Mouse (Mus musculus): ENCODE measurements around the gene Pdzd11. TPM values are rescaled to one million over a fixed set of nuclear protein-coding genes. Genes with fewer than 3 reads are reported as not detected.
A peak's percentile ranks its signal among the peaks of the same experiment; 100 is the strongest.

Gene Pdzd11
- 94.0 and 98.2 TPM in 2 replicates for polyA plus RNA-seq (2015; fragmentation: Nextera tagmentation; extraction: Ambion mirVana)

DNA sequence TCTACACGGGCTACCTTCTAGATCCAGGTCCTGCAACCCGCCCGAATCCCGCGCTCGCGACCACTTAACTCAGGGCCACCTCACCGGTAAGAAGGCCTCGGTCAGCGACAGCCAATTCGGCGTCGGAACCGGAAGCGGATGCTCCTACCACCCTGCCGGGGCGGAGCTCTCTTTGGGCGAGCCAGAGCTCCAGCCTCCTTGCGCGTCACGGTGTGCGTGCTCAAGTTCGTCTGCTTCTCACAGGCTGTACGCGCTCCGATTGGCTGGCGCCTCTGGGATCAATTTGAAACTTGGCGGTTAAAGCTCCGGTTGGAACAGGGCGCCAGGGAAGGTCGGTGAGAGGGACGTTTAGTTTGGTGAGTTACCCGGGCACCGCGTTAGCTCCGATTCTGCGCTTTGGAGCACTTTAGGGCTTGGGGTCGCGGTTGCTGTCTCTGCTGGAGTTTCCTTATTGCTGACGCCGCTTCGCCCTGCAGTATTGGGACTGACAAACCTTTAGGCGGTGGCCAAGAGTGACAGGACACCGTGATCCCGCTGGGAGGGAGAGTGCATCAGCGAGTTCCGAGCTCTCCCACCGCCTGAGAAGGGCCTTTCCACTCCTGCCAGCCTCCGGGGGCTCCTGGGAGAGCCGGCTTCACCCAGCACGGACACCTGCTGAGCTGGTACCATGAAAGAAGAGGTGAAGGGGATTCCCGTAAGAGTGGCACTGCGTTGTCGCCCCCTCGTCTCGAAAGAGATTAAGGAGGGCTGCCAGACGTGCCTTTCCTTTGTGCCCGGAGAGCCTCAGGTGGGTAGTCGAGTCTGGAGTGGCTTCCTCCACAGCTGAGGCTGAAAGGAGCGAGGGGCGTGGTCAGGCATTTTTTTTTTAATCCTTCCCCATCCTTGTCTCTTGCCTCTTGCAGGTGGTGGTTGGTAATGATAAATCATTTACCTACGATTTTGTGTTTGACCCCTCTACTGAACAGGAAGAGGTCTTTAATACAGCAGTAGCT is at the start of gene Pdzd11:
Pdzd11 (minus strand) TSS at position 767 of the 992 bp plus-strand sequence.
- no peaks in the 10 kb centered on the region for H3K36me3 ChIP-seq (replicated peaks)
- no peaks in the 10 kb centered on the region for H3K9me3 ChIP-seq
- H3K4me3 ChIP-seq = peak within 1 kb of the TSS; percentile 48
- WGBS = 27% methylated on average over 62 of the region's 62 CpGs
- ATAC-seq (replicated peaks) = peak; percentile 100
- H3K4me2 ChIP-seq = peak within 1 kb of the TSS; percentile 82
- H3K9ac ChIP-seq = peak within 1 kb of the TSS; percentile 45; the same call in 1 of the 2 replicates
- H3K4me1 ChIP-seq = peaks cover 13% of the 10 kb centered on the region
- H3K27ac ChIP-seq = peak within 1 kb of the TSS; percentile 47; the same call in 1 of the 2 replicates
- no peaks in the 10 kb centered on the region for H3K27me3 ChIP-seq (replicated peaks)

DNA sequence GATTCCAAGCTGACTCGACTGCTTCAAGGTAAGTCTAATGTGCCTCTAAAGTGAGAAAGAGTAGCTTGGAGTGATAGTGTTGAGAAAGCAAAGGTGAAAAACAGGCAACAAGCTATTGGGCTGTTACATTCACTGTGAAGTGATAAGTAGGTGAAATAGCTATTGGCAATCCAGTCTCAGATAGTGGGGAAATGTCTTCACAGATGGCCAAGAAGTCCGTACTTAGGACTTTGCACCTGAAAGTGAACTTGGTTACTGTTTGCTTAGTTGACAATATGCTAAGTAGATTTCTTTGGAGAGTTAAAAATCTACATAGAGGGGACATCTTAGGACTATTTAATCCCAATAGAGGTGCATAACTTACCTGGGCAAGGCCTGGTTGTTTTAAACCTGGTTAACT is 38.5 kb upstream of the Pdzd11 start:
- H3K36me3 ChIP-seq (replicated peaks) = no peaks in the 10 kb centered on the region
- H3K9me3 ChIP-seq = no peaks in the 10 kb centered on the region
- no peak overlapping the region for H3K4me3 ChIP-seq
- no peaks in the 10 kb centered on the region for H3K27me3 ChIP-seq (replicated peaks)
- no peak for ATAC-seq (replicated peaks)
- no peak overlapping the region for H3K9ac ChIP-seq
- no peak overlapping the region for H3K4me2 ChIP-seq
- H3K27ac ChIP-seq = no peak overlapping the region
- 91% methylated on average over 2 of the region's 2 CpGs for WGBS
- H3K4me1 ChIP-seq = no peaks in the 10 kb centered on the region

DNA sequence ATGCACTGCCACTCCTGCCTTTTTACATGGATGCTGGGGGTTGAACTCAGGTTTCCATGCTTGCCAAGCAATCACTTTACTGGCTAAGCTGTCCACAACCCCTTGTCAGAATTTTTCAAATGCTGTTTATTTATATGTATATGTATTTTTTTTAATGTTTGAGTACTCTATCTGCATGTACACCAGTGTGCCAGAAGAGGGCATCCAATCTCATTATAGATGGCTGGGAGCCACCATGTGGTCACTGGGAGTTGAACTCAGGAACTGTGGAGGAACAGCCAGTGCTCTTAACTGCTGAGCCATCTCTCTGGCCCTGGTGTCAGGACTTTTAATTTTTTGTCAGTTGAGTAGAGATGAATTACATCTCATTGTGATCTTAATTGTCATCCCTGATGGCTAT is 26.5 kb upstream of the Pdzd11 start:
- Histone ChIP-seq H3K36me3 (replicated peaks) (no peaks in the 10 kb centered on the region), H3K4me3 (no peak overlapping the region), H3K9me3 (no peaks in the 10 kb centered on the region), H3K4me2 (no peak overlapping the region), H3K27ac (no peak overlapping the region), H3K27me3 (replicated peaks) (no peaks in the 10 kb centered on the region), H3K9ac (no peak overlapping the region), H3K4me1 (no peaks in the 10 kb centered on the region)
- ATAC-seq (replicated peaks) = no peak

DNA sequence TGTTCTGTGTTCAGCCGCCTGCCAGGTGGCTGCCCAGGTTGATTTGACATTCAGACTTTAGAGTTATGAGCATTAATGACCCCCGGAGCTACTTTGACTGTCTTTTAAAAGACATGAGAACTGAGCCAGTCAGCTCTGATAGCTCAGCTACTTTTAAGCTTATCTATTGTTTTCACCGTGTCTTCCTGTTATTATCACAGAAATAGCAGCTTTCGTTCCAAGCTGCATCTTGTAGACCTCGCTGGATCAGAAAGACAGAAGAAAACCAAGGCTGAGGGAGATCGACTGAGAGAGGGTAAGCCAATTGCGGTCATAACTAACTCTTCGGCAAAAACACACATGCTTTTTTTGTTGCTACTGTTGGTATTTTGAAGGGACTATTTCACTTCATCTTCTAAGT is 12.1 kb upstream of the Pdzd11 start:
- no peak overlapping the region for H3K4me2 ChIP-seq
- no peaks in the 10 kb centered on the region for H3K4me1 ChIP-seq
- no peak overlapping the region for H3K27ac ChIP-seq
- no peaks in the 10 kb centered on the region for H3K36me3 ChIP-seq (replicated peaks)
- ATAC-seq (replicated peaks) = no peak
- H3K4me3 ChIP-seq = no peak overlapping the region
- no peaks in the 10 kb centered on the region for H3K27me3 ChIP-seq (replicated peaks)
- no peaks in the 10 kb centered on the region for H3K9me3 ChIP-seq
- no peak overlapping the region for H3K9ac ChIP-seq
- 90% methylated on average over 8 of the region's 8 CpGs for WGBS

DNA sequence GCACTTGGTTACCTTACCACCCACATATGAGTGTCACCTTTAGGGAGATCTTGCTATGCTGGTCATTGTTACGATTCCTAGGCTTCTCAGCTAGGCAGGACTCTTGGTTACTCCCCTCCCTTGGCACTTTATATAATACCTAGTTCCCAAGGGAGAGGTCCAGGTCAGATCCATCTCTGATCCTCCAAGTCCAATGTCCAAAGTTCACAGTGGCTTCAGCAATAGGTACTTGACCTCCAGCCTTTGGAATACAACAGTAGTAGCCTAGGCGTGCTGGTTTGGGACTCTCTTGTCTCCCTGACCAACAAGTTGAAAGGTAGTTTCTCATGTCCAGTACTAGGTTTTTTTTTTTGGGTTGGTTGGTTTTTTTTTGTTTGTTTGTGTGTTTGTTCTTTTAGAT is 2.7 kb upstream of the Pdzd11 start:
- no peaks in the 10 kb centered on the region for H3K9me3 ChIP-seq
- H3K4me2 ChIP-seq = no peak overlapping the region
- no peak overlapping the region for H3K9ac ChIP-seq
- H3K27me3 ChIP-seq (replicated peaks) = no peaks in the 10 kb centered on the region
- H3K36me3 ChIP-seq (replicated peaks) = no peaks in the 10 kb centered on the region
- WGBS = 90% methylated on average over 2 of the region's 2 CpGs
- no peak overlapping the region for H3K4me3 ChIP-seq
- no peak for ATAC-seq (replicated peaks)
- H3K27ac ChIP-seq = no peak overlapping the region
- H3K4me1 ChIP-seq = peaks cover 13% of the 10 kb centered on the region

DNA sequence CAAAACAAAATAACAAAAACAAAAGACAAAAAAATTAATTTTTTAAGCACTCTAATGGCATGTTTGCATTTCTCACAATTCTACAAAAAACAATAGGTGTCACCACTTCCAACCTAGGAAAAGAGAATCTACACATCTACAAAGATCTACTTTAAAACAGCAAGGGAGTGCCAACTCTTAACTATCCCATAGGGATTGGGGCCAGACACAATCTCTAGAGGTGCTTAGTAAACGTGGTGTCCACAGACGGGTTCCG is 894 bp downstream of the Pdzd11 start, which contains the start of gene Kif4:
Kif4 (plus strand) TSS at position 192 of the 256 bp plus-strand sequence.
- Histone ChIP-seq H3K4me1 (peaks cover 13% of the 10 kb centered on the region), H3K27ac (peak within 1 kb of the TSS; percentile 47; the same call in 1 of the 2 replicates), H3K9ac (peak within 1 kb of the TSS; percentile 45; the same call in 1 of the 2 replicates), H3K9me3 (no peaks in the 10 kb centered on the region), H3K27me3 (replicated peaks) (no peaks in the 10 kb centered on the region), H3K36me3 (replicated peaks) (no peaks in the 10 kb centered on the region), H3K4me3 (peak within 1 kb of the TSS; percentile 48), H3K4me2 (peak within 1 kb of the TSS; percentile 82)
- ATAC-seq (replicated peaks) = no peak
- WGBS = 33% methylated on average over 3 of the region's 3 CpGs

DNA sequence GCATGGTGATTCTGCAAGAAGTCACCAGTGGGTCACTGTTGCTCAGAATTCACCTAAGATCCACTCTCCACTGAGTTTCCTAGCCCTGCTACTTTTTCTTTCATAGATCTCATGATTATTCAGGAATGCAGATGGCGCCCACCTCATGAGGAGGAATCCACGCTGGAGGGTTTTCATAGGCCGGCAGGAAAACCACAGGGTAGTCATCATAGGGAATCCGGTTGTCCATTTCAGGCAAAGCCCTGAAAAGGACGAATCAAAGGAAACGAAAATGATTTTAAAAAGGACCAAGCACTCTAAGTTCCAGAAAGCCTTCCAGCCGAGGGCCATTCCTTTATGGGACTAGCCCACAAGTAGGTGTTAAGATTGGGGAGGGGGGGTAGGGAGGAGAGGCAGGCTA is 1.2 kb downstream of the Pdzd11 start:
- H3K4me2 ChIP-seq = peak overlapping the region; percentile 48
- WGBS = 36% methylated on average over 7 of the region's 7 CpGs
- peaks cover 13% of the 10 kb centered on the region for H3K4me1 ChIP-seq
- H3K36me3 ChIP-seq (replicated peaks) = no peaks in the 10 kb centered on the region
- peak overlapping the region; percentile 48 for H3K4me3 ChIP-seq
- H3K27me3 ChIP-seq (replicated peaks) = no peaks in the 10 kb centered on the region
- peak overlapping the region; percentile 47; the same call in 1 of the 2 replicates for H3K27ac ChIP-seq
- no peaks in the 10 kb centered on the region for H3K9me3 ChIP-seq
- H3K9ac ChIP-seq = peak overlapping the region; percentile 17; the same call in 1 of the 2 replicates
- peak; percentile 9; the same call in 1 of the 2 replicates for ATAC-seq (replicated peaks)

DNA sequence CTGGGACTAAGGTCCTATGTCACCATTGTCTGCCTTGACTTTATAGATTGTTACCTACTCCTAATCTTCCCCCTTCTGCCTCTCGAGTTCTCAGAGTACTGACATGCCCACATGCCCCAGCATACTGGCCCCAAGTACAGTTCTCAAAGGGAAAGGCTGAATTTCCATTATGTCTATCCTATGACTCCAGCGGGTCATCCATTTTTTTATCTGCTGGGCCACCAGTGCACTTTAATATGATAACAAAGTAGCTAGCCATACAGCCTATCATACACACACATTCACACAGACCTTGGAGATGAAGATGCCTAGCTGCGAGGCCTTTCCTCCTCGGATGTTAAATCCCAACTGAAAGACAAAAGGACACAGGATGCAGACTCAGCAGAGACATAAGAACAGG is 2.1 kb downstream of the Pdzd11 start:
- Histone ChIP-seq H3K27me3 (replicated peaks) (no peaks in the 10 kb centered on the region), H3K4me3 (no peak overlapping the region), H3K4me2 (0 out of 2 replicates have a peak overlapping the region, but pooled peaks have one; percentile 48), H3K9ac (no peak overlapping the region), H3K4me1 (peaks cover 13% of the 10 kb centered on the region), H3K9me3 (no peaks in the 10 kb centered on the region), H3K27ac (no peak overlapping the region), H3K36me3 (replicated peaks) (no peaks in the 10 kb centered on the region)
- ATAC-seq (replicated peaks) = no peak
- 89% methylated on average over 4 of the region's 4 CpGs for WGBS

DNA sequence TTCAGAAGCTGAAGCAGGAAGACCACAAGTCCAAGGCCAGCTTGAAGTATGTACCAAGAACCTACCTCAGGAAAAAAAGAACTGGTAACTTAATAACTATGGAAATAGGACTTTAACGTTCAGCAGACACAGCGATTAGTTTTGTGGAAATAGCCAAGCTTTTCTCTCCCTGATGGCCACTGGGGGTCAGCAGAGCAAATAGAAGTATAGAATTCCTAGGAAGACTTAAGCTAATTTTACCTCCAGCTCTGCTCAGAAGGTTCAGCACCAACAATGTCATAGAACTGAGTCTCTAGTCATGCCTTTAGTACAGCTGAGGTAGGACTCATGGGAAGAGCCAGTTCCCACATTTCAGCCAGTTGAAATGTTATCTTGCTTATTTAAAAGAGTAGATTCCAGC is 5.0 kb downstream of the Pdzd11 start:
- no peak overlapping the region for H3K27ac ChIP-seq
- no peak overlapping the region for H3K4me2 ChIP-seq
- no peaks in the 10 kb centered on the region for H3K36me3 ChIP-seq (replicated peaks)
- H3K9ac ChIP-seq = no peak overlapping the region
- H3K27me3 ChIP-seq (replicated peaks) = peaks cover 8% of the 10 kb centered on the region
- 67% methylated on average over 2 of the region's 2 CpGs for WGBS
- peaks cover 10% of the 10 kb centered on the region for H3K4me1 ChIP-seq
- H3K4me3 ChIP-seq = no peak overlapping the region
- no peak for ATAC-seq (replicated peaks)
- no peaks in the 10 kb centered on the region for H3K9me3 ChIP-seq

DNA sequence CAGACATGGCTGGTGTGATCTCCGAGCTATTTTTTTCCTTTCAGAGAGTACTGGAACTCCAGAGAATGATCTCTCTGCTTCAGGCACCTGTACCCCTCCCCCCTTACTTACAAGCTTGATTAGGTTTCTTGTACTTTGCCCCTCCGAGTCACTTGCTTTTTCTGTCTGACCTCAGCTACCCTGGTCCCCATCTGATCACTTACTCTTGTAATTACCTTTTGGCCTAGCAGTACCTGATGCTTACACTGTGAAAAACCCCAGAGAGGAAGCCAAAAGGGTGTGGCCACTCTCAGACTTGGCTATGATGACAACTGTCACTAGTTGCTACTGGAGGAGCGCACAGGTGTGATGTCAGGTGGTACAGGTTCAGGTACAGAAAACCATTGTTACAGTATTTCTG is 7.9 kb downstream of the Pdzd11 start:
- ATAC-seq (replicated peaks) = no peak
- Histone ChIP-seq H3K27ac (no peak overlapping the region), H3K4me1 (no peaks in the 10 kb centered on the region), H3K9ac (no peak overlapping the region), H3K9me3 (no peaks in the 10 kb centered on the region), H3K4me2 (no peak overlapping the region), H3K4me3 (no peak overlapping the region), H3K36me3 (replicated peaks) (no peaks in the 10 kb centered on the region), H3K27me3 (replicated peaks) (peaks cover 9% of the 10 kb centered on the region)
- WGBS = 69% methylated on average over 3 of the region's 3 CpGs

DNA sequence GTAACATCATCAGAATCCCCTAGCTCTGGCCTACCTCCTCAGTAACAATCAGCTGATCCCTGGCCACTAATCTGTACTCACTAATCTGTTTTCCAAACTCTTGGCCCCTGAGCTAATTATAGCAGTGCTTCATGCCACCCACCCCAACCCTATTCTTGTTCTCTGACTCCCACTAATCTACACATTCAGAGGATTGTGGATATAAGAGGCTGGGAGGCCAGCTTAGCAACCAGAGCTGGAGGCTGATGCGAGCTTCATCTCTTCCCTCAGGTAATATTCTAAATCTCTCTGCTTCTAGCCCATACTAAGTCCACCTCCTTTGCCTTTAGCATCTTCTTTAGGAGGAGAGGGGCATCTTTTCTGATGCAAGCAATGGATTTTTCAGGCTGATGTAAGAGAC is 21.1 kb downstream of the Pdzd11 start, which contains the start of gene Arr3:
Arr3 (plus strand) TSS at position 184 of the 400 bp plus-strand sequence.
- no peak for ATAC-seq (replicated peaks)
- no peaks in the 10 kb centered on the region for H3K9me3 ChIP-seq
- H3K27me3 ChIP-seq (replicated peaks) = no peaks in the 10 kb centered on the region; the same call in 1 of the 2 replicates
- H3K4me2 ChIP-seq = no peak within 1 kb of the TSS
- no peak within 1 kb of the TSS for H3K9ac ChIP-seq
- no peaks in the 10 kb centered on the region for H3K4me1 ChIP-seq
- H3K4me3 ChIP-seq = no peak within 1 kb of the TSS
- no peaks in the 10 kb centered on the region for H3K36me3 ChIP-seq (replicated peaks)
- 56% methylated on average over 1 of the region's 1 CpGs for WGBS
- H3K27ac ChIP-seq = no peak within 1 kb of the TSS

DNA sequence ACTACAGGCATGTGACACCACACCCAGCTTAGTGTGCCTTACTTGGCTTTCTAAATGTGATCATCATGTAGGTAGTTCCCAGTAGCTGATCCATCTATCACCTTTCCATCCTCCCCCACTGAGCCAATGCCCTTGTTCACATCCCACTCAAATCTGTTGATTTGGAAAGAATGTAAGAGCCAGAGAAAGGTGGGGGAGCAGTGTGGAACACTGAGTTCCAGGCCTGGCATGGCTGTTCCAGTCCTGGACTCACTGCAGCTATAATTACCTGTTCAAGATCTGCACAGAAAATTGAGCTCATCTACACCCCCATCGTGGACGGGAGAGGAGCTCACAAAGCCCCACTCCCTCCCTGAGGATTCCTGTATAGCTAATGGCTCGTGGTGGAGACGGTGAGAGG is 26.6 kb downstream of the Pdzd11 start:
- H3K4me2 ChIP-seq = no peak overlapping the region
- H3K4me1 ChIP-seq = no peaks in the 10 kb centered on the region
- H3K27me3 ChIP-seq (replicated peaks) = peaks cover 13% of the 10 kb centered on the region; the same call in 1 of the 2 replicates
- no peaks in the 10 kb centered on the region for H3K36me3 ChIP-seq (replicated peaks)
- no peak overlapping the region for H3K9ac ChIP-seq
- ATAC-seq (replicated peaks) = no peak
- H3K9me3 ChIP-seq = no peaks in the 10 kb centered on the region
- H3K4me3 ChIP-seq = no peak overlapping the region
- H3K27ac ChIP-seq = no peak overlapping the region
- WGBS = 68% methylated on average over 4 of the region's 4 CpGs

DNA sequence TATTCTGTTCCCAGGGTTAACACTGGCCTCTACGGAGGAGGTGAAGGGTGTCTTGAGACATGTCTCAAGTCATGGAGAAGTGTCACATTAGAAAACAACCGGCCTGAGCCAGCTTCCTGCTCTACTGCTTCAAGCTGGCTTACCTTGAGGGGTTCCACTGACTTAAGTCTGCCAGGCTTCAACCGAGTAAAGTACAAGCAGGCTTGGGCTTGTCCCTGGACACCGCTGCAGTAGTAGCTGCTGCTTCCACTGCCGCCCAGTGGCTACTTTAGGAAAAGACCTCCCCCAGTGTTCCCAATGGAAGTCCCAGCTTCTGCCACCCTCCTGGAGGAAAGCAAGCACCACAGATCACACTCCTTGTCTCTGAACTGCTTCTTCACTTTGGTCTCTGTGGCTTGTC is 28.9 kb downstream of the Pdzd11 start:
- peaks cover 15% of the 10 kb centered on the region for H3K27me3 ChIP-seq (replicated peaks)
- H3K4me3 ChIP-seq = no peak overlapping the region
- 29% methylated on average over 5 of the region's 5 CpGs for WGBS
- H3K4me1 ChIP-seq = no peaks in the 10 kb centered on the region
- ATAC-seq (replicated peaks) = no peak
- no peak overlapping the region for H3K9ac ChIP-seq
- no peaks in the 10 kb centered on the region for H3K36me3 ChIP-seq (replicated peaks)
- H3K9me3 ChIP-seq = no peaks in the 10 kb centered on the region
- H3K27ac ChIP-seq = no peak overlapping the region
- no peak overlapping the region for H3K4me2 ChIP-seq

Measured in midbrain, embryonic 15.5 days (tissue).